Mouse (Mus musculus): ENCODE measurements around the gene Slco2a1.

The Slco2a1 gene

GRCm38 (mm10) chr9:103038705-103039104 is 50.2 kb downstream of the Slco2a1 start:
- no peak for DNase-seq

GRCm38 (mm10) chr9:103040581-103040980 is 52.1 kb downstream of the Slco2a1 start:
- no peak for DNase-seq

- DNase-seq: no peak
Observed at GRCm38 (mm10) chr9:103045406-103045805, 56.9 kb downstream of the Slco2a1 start.

GRCm38 (mm10) chr9:103049049-103049511 is 60.6 kb downstream of the Slco2a1 start:
- DNase-seq: no peak

- DNase-seq: no peak
Observed at GRCm38 (mm10) chr9:103053829-103054228, 65.3 kb downstream of the Slco2a1 start.

- DNase-seq: no peak
Observed at GRCm38 (mm10) chr9:103055061-103055460, 66.5 kb downstream of the Slco2a1 start.

- no peak for DNase-seq
Observed at GRCm38 (mm10) chr9:103056164-103056563, 67.7 kb downstream of the Slco2a1 start.

- no peak for DNase-seq
Observed at GRCm38 (mm10) chr9:103060551-103060950, 72.0 kb downstream of the Slco2a1 start.

GRCm38 (mm10) chr9:103061471-103062053 is 73.0 kb downstream of the Slco2a1 start:
- DNase-seq: no peak

- no peak for DNase-seq
Observed at GRCm38 (mm10) chr9:103063591-103063990, 75.1 kb downstream of the Slco2a1 start.

- DNase-seq: no peak
Observed at GRCm38 (mm10) chr9:103066845-103067244, 78.3 kb downstream of the Slco2a1 start.

GRCm38 (mm10) chr9:103067651-103068050 is 79.1 kb downstream of the Slco2a1 start:
- DNase-seq: no peak

GRCm38 (mm10) chr9:103068769-103069168 is 80.3 kb downstream of the Slco2a1 start:
- DNase-seq: no peak

- no peak for DNase-seq
Observed at GRCm38 (mm10) chr9:103071541-103072203, 83.2 kb downstream of the Slco2a1 start.

- no peak for DNase-seq
Observed at GRCm38 (mm10) chr9:103072204-103072599, 83.7 kb downstream of the Slco2a1 start.

GRCm38 (mm10) chr9:103072926-103073515 is 84.5 kb downstream of the Slco2a1 start:
- no peak for DNase-seq

GRCm38 (mm10) chr9:103076836-103077531 is 88.5 kb downstream of the Slco2a1 start:
- no peak for DNase-seq

- DNase-seq: no peak
Observed at GRCm38 (mm10) chr9:103078194-103078691, 89.7 kb downstream of the Slco2a1 start.

GRCm38 (mm10) chr9:103080211-103080610 is 91.7 kb downstream of the Slco2a1 start:
- no peak for DNase-seq

GRCm38 (mm10) chr9:103082246-103082975 is 93.9 kb downstream of the Slco2a1 start:
- no peak for DNase-seq

- DNase-seq: no peak
Observed at GRCm38 (mm10) chr9:103083405-103083804, 94.9 kb downstream of the Slco2a1 start.

GRCm38 (mm10) chr9:103086736-103087135 is 98.2 kb downstream of the Slco2a1 start:
- DNase-seq: no peak

GRCm38 (mm10) chr9:103087301-103087700 is 98.8 kb downstream of the Slco2a1 start:
- DNase-seq: no peak

Measured in right cerebral cortex, postnatal 25 days (tissue).